8 mouse cellular contexts compared by ENCODE assay signal in the genomic region with DNA sequence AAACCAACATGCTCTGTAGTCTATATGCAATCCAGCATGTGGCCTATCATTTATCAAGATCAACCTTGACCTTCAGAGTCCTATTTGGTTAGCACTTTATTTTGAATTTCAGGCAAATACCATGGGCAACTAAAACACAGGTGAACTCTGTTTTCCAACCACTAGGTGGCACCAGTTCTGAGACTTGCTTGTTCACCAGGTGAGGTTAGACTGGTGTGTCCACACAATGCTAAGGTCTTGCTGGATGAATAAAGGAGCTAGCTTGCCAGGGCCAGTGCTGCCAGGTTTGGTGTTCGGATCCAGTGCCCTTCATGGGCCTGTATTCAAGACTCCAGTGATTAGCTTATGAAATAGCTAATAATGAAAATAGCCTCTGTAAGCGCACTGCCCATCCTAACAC. TPM values are rescaled to one million over a fixed set of nuclear protein-coding genes. Genes with fewer than 3 reads are reported as not detected.
DNase-seq lines count a peak whose midpoint lies in the region; ATAC-seq and TF ChIP-seq lines count a peak whose summit lies in the region.

No protein-coding gene starts in this region.

- no peak overlapping the region for H3K27ac ChIP-seq in forebrain, embryonic 11.5 days (ENCODE audit: low read depth, low read length)
- no peak overlapping the region for H3K27ac ChIP-seq in forebrain, embryonic 16.5 days (ENCODE audit: low read length)
- H3K27ac ChIP-seq in intestine, embryonic 16.5 days (ENCODE audit: low read length) = no peak overlapping the region
- H3K27ac ChIP-seq in liver, embryonic 14.5 days = no peak overlapping the region
- no peak overlapping the region for H3K27ac ChIP-seq in small intestine, adult 2 months (ENCODE audit: insufficient read depth, low read depth, low read length)

- H3K9me3 ChIP-seq in forebrain, embryonic 11.5 days (ENCODE audit: control insufficient read depth, low read length) = no peaks in the 10 kb centered on the region
- no peaks in the 10 kb centered on the region for H3K9me3 ChIP-seq in forebrain, embryonic 16.5 days (ENCODE audit: control insufficient read depth, low read length)
- no peaks in the 10 kb centered on the region for H3K9me3 ChIP-seq in intestine, embryonic 16.5 days (ENCODE audit: control insufficient read depth, low read length)
- H3K9me3 ChIP-seq in liver, embryonic 14.5 days (ENCODE audit: control insufficient read depth, low read length) = no peaks in the 10 kb centered on the region

- TF ChIP-seq EP300 in liver, embryonic 14.5 days (IDR thresholded peaks at IDR 0.05; ENCODE audit: low read depth) = no peak

- 74% methylated on average over 2 of the region's 2 CpGs for WGBS in forebrain, embryonic 11.5 days
- WGBS in forebrain, embryonic 16.5 days = 72% methylated on average over 2 of the region's 2 CpGs
- 72% methylated on average over 2 of the region's 2 CpGs for WGBS in intestine, embryonic 16.5 days
- 58% methylated on average over 2 of the region's 2 CpGs for WGBS in liver, embryonic 14.5 days (ENCODE audit: insufficient replicate concordance)
- 66% methylated on average over 2 of the region's 2 CpGs for WGBS in small intestine, adult 2 months

- peak; percentile 64; the same call in 1 of the 2 replicates for ATAC-seq in forebrain, embryonic 11.5 days (replicated peaks; ENCODE audit: low FRiP score)
- no peak for ATAC-seq in forebrain, embryonic 16.5 days
- ATAC-seq in intestine, embryonic 16.5 days = peak; percentile 42; the same call in 1 of the 2 replicates
- ATAC-seq in liver, embryonic 14.5 days (ENCODE audit: insufficient read depth) = no peak

- no peaks in the 10 kb centered on the region for H3K27me3 ChIP-seq in forebrain, embryonic 11.5 days (ENCODE audit: control insufficient read depth, insufficient read depth, low read length)
- H3K27me3 ChIP-seq in forebrain, embryonic 16.5 days (replicated peaks; ENCODE audit: control insufficient read depth, insufficient read depth, low read length) = no peaks in the 10 kb centered on the region
- no peaks in the 10 kb centered on the region for H3K27me3 ChIP-seq in intestine, embryonic 16.5 days (replicated peaks; ENCODE audit: control insufficient read depth, insufficient read depth, low read length)
- no peaks in the 10 kb centered on the region for H3K27me3 ChIP-seq in liver, embryonic 14.5 days (ENCODE audit: control insufficient read depth, insufficient read depth, low read length)
- no peaks in the 10 kb centered on the region for H3K27me3 ChIP-seq in small intestine, adult 2 months (ENCODE audit: control insufficient read depth, insufficient read depth, low read length)

- H3K4me2 ChIP-seq in forebrain, embryonic 11.5 days (ENCODE audit: low read depth, low read length, severe bottlenecking) = no peak overlapping the region
- H3K4me2 ChIP-seq in forebrain, embryonic 16.5 days (ENCODE audit: low read length) = no peak overlapping the region
- no peak overlapping the region for H3K4me2 ChIP-seq in intestine, embryonic 16.5 days (ENCODE audit: low read depth, low read length)
- H3K4me2 ChIP-seq in liver, embryonic 14.5 days (ENCODE audit: low read depth) = no peak overlapping the region

- no peak for TF ChIP-seq POLR2A in small intestine, adult 2 months (IDR thresholded peaks at IDR 0.05; ENCODE audit: low read depth, low read length)

- no peak overlapping the region for H3K9ac ChIP-seq in forebrain, embryonic 11.5 days (ENCODE audit: low read length)
- H3K9ac ChIP-seq in forebrain, embryonic 16.5 days (replicated peaks; ENCODE audit: low read depth, low read length) = no peak overlapping the region
- no peak overlapping the region for H3K9ac ChIP-seq in intestine, embryonic 16.5 days (ENCODE audit: low read depth, low read length)
- no peak overlapping the region for H3K9ac ChIP-seq in liver, embryonic 14.5 days (replicated peaks)

- no peak overlapping the region for H3K4me3 ChIP-seq in forebrain, embryonic 11.5 days (ENCODE audit: low read depth, low read length)
- no peak overlapping the region for H3K4me3 ChIP-seq in forebrain, embryonic 16.5 days (replicated peaks; ENCODE audit: low read length)
- H3K4me3 ChIP-seq in intestine, embryonic 16.5 days (ENCODE audit: low read length) = no peak overlapping the region
- no peak overlapping the region for H3K4me3 ChIP-seq in liver, embryonic 14.5 days (ENCODE audit: insufficient read depth in 1 of 2, low read depth in 2 of 2, low read length in 2 of 2)
- H3K4me3 ChIP-seq in small intestine, adult 2 months (ENCODE audit: low read depth, low read length) = no peak overlapping the region

- DNase-seq in forebrain, embryonic 11.5 days (ENCODE audit: low spot score) = peak; percentile 72
- DNase-seq in 416B (ENCODE audit: low read depth) = peak; percentile 73
- peak; percentile 72 for DNase-seq in adrenal gland, postnatal 14 days
- peak; percentile 57 for DNase-seq in embryo, embryonic 11.5 days (ENCODE audit: low read depth, low spot score)
- peak in 2 of 3 experiments; percentile 38 to 51 for DNase-seq in liver, embryonic 14.5 days (ENCODE audit: low read depth in 3 of 3, low spot score in 3 of 3)

- no peaks in the 10 kb centered on the region for H3K4me1 ChIP-seq in forebrain, embryonic 11.5 days (replicated peaks; ENCODE audit: control insufficient read depth, insufficient read depth, low read length)
- no peaks in the 10 kb centered on the region for H3K4me1 ChIP-seq in forebrain, embryonic 16.5 days (replicated peaks; ENCODE audit: control insufficient read depth, insufficient read depth, low read length)
- H3K4me1 ChIP-seq in intestine, embryonic 16.5 days (ENCODE audit: control insufficient read depth, insufficient read depth, low read length) = no peaks in the 10 kb centered on the region
- H3K4me1 ChIP-seq in liver, embryonic 14.5 days (replicated peaks; ENCODE audit: control insufficient read depth in 2 of 2, insufficient read depth in 2 of 2, low read length in 1 of 2) = 0 out of 4 replicates have a peak, but pooled peaks cover 0 to 1% of the 10 kb centered on the region in 2 experiments
- H3K4me1 ChIP-seq in small intestine, adult 2 months (ENCODE audit: control insufficient read depth, insufficient read depth, insufficient read length, low read length) = no peaks in the 10 kb centered on the region

- peak; percentile 84 for TF ChIP-seq CTCF in liver, embryonic 14.5 days (IDR thresholded peaks at IDR 0.05; ENCODE audit: low read depth)
- TF ChIP-seq CTCF in small intestine, adult 2 months (IDR thresholded peaks at IDR 0.05; ENCODE audit: extremely low read depth, insufficient read length, insufficient replicate concordance, low read depth, low read length) = peak; percentile 37; the same call in 1 of the 2 replicates

- no peaks in the 10 kb centered on the region for H3K36me3 ChIP-seq in forebrain, embryonic 11.5 days (ENCODE audit: control insufficient read depth, insufficient read depth, low read length)
- no peaks in the 10 kb centered on the region for H3K36me3 ChIP-seq in forebrain, embryonic 16.5 days (ENCODE audit: control insufficient read depth, insufficient read depth)
- H3K36me3 ChIP-seq in intestine, embryonic 16.5 days (ENCODE audit: control insufficient read depth, insufficient read depth, low read length) = no peaks in the 10 kb centered on the region
- no peaks in the 10 kb centered on the region for H3K36me3 ChIP-seq in liver, embryonic 14.5 days (replicated peaks; ENCODE audit: control insufficient read depth, insufficient read depth, low read depth)
- H3K36me3 ChIP-seq in small intestine, adult 2 months (ENCODE audit: control insufficient read depth, insufficient read depth, low read length) = no peaks in the 10 kb centered on the region

RNA-seq across cellular contexts. Expression of gene Nrip3, which starts 10.9 kb away (rescaled TPM):
- polyA plus RNA-seq in forebrain, embryonic 11.5 days (2014; fragmentation: Nextera tagmentation; extraction: Ambion mirVana) = 0.83 and 0.87 TPM in 2 replicates
- polyA plus RNA-seq in forebrain, embryonic 16.5 days (2015; fragmentation: Nextera tagmentation; extraction: Ambion mirVana) = 6.1 and 7.9 TPM in 2 replicates
- total RNA-seq in adrenal gland, postnatal 14 days (2021) = 0.67 and 1.2 TPM in 2 replicates
- 0.39 and 0.80 TPM in 2 replicates for polyA plus RNA-seq in intestine, embryonic 16.5 days (2015; fragmentation: Nextera tagmentation; extraction: Ambion mirVana)
- polyA plus RNA-seq in liver, embryonic 14.5 days (2012; rRNA removed) = 0.10 and 0.22 TPM in 2 replicates
- polyA plus RNA-seq in liver, embryonic 14.5 days (2014; fragmentation: Nextera tagmentation; extraction: Ambion mirVana) = 0.13 and 0.23 TPM in 2 replicates
- polyA plus RNA-seq in small intestine, adult 2 months (2012; rRNA removed) = 0.04 and 1.1 TPM in 2 replicates

RNA-seq across cellular contexts. Expression of gene Tmem9b, which starts 40.1 kb away (rescaled TPM):
- polyA plus RNA-seq in forebrain, embryonic 11.5 days (2014; fragmentation: Nextera tagmentation; extraction: Ambion mirVana) = 45.7 and 47.1 TPM in 2 replicates
- polyA plus RNA-seq in forebrain, embryonic 16.5 days (2015; fragmentation: Nextera tagmentation; extraction: Ambion mirVana) = 98.7 and 100 TPM in 2 replicates
- 36.6 and 42.0 TPM in 2 replicates for total RNA-seq in adrenal gland, postnatal 14 days (2021)
- polyA plus RNA-seq in intestine, embryonic 16.5 days (2015; fragmentation: Nextera tagmentation; extraction: Ambion mirVana) = 80.7 and 86.1 TPM in 2 replicates
- 14.3 and 15.9 TPM in 2 replicates for polyA plus RNA-seq in liver, embryonic 14.5 days (2012; rRNA removed)
- polyA plus RNA-seq in liver, embryonic 14.5 days (2014; fragmentation: Nextera tagmentation; extraction: Ambion mirVana) = 40.8 and 41.0 TPM in 2 replicates
- polyA plus RNA-seq in small intestine, adult 2 months (2012; rRNA removed) = 26.4 and 53.9 TPM in 2 replicates

Comparison
In these comparisons a context has a peak if more than half of its experiments do, and no peak if none do; other contexts are left out.
1. ATAC-seq: peak in forebrain, embryonic 11.5 days (single experiment) and intestine, embryonic 16.5 days (single experiment); none in forebrain, embryonic 16.5 days (single experiment) and liver, embryonic 14.5 days (single experiment).
2. Peak in every context shown above with its lines, with median percentiles within 50 percentile points of each other: DNase-seq.